11 mouse cellular contexts compared by ENCODE assay signal in the genomic region with DNA sequence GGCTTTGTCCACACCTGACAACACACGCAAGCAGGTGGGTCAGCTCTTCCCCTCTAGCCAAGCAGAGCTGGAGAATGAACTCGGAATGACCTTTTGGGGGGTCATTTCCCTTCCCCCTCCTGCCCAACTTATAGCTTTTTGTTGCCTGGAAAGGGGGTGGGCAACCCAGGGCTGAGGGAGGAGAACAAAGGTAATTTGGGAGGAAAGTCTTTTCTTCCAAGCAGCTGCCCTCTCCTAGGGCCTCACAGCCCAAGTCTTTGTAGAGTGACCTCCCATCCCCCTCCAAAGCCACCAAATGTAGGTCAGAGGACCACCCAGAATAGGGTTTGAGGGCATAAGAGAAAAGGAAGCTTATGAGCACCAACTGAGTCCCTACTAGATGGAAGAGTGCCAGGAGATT. TPM values are rescaled to one million over a fixed set of nuclear protein-coding genes. Genes with fewer than 3 reads are reported as not detected.
A peak's percentile ranks its signal among the peaks of the same experiment; 100 is the strongest.
DNase-seq lines count a peak whose midpoint lies in the region; ATAC-seq and TF ChIP-seq lines count a peak whose summit lies in the region.
"Had no signal": no experiment of that assay in that cellular context is flagged by ENCODE, and none has a peak within 500 bp of the region (broad histone marks: within the 10 kb centered on the region; RNA-seq: fewer than 3 reads in every experiment).

No protein-coding gene starts in this region.

- H3K9me3 ChIP-seq in forebrain, embryonic 12.5 days: no peaks in the 10 kb centered on the region
- H3K9me3 ChIP-seq in forebrain, postnatal 0 days (ENCODE audit: low read length): no peaks in the 10 kb centered on the region
- H3K9me3 ChIP-seq in lung, embryonic 16.5 days (ENCODE audit: control insufficient read depth, low read length): no peaks in the 10 kb centered on the region
- no peaks in the 10 kb centered on the region for H3K9me3 ChIP-seq in embryonic facial prominence, embryonic 13.5 days

- H3K36me3 ChIP-seq in forebrain, embryonic 12.5 days (replicated peaks): no peaks in the 10 kb centered on the region
- H3K36me3 ChIP-seq in forebrain, postnatal 0 days (ENCODE audit: insufficient read depth): no peaks in the 10 kb centered on the region
- no peaks in the 10 kb centered on the region for H3K36me3 ChIP-seq in lung, embryonic 16.5 days (ENCODE audit: control insufficient read depth, insufficient read depth, low read length)
- no peaks in the 10 kb centered on the region for H3K36me3 ChIP-seq in embryonic facial prominence, embryonic 13.5 days

- DNase-seq in forebrain, postnatal 0 days: no peak
- DNase-seq in lung, postnatal 10 days: no peak
- peak; percentile 90 for DNase-seq in retina, postnatal 1 day
- no peak for DNase-seq in testis, postnatal 14 days (ENCODE audit: low spot score)
- DNase-seq in urinary bladder, adult 18-20 months (ENCODE audit: low spot score in 2 of 2): no peak
- DNase-seq: gastrocnemius, postnatal 10 days; thymus, postnatal 36 days had no signal

- no peak overlapping the region for H3K27ac ChIP-seq in forebrain, embryonic 12.5 days
- no peak overlapping the region for H3K27ac ChIP-seq in forebrain, postnatal 0 days (ENCODE audit: low read depth, low read length)
- peak overlapping the region; percentile 88 for H3K27ac ChIP-seq in lung, embryonic 16.5 days (ENCODE audit: low read length)
- peak overlapping the region; percentile 80 for H3K27ac ChIP-seq in embryonic facial prominence, embryonic 13.5 days

- WGBS in forebrain, embryonic 12.5 days: 16% methylated on average over 2 of the region's 2 CpGs
- 40% methylated on average over 2 of the region's 2 CpGs for WGBS in forebrain, postnatal 0 days
- 38% methylated on average over 2 of the region's 2 CpGs for WGBS in lung, embryonic 16.5 days
- 35% methylated on average over 2 of the region's 2 CpGs for WGBS in embryonic facial prominence, embryonic 13.5 days

- no peak overlapping the region for H3K4me3 ChIP-seq in forebrain, embryonic 12.5 days (replicated peaks)
- H3K4me3 ChIP-seq in forebrain, postnatal 0 days (ENCODE audit: low read depth, low read length): no peak overlapping the region
- no peak overlapping the region for H3K4me3 ChIP-seq in lung, embryonic 16.5 days (ENCODE audit: low read length)
- no peak overlapping the region for H3K4me3 ChIP-seq in embryonic facial prominence, embryonic 13.5 days
- H3K4me3 ChIP-seq: myocyte had no signal

- ATAC-seq in forebrain, embryonic 12.5 days (ENCODE audit: low FRiP score): no peak
- no peak for ATAC-seq in forebrain, postnatal 0 days
- ATAC-seq in lung, embryonic 16.5 days (ENCODE audit: low read depth): no peak
- ATAC-seq in embryonic facial prominence, embryonic 13.5 days (ENCODE audit: insufficient number of reproducible peaks, insufficient read depth, low FRiP score, low TSS enrichment, low read depth): no peak

- H3K4me2 ChIP-seq in forebrain, embryonic 12.5 days: 0 out of 2 replicates have a peak overlapping the region, but pooled peaks have one; percentile 49
- H3K4me2 ChIP-seq in forebrain, postnatal 0 days (ENCODE audit: low read depth): no peak overlapping the region
- no peak overlapping the region for H3K4me2 ChIP-seq in lung, embryonic 16.5 days (ENCODE audit: low read depth, low read length)
- H3K4me2 ChIP-seq in embryonic facial prominence, embryonic 13.5 days: peak overlapping the region; percentile 58

- H3K27me3 ChIP-seq in forebrain, embryonic 12.5 days: peaks cover 19% of the 10 kb centered on the region
- peaks cover 9% of the 10 kb centered on the region; the same call in 1 of the 2 replicates for H3K27me3 ChIP-seq in forebrain, postnatal 0 days (ENCODE audit: insufficient read depth, low read length)
- no peaks in the 10 kb centered on the region; the same call in 1 of the 2 replicates for H3K27me3 ChIP-seq in lung, embryonic 16.5 days (ENCODE audit: control insufficient read depth, insufficient read depth, low read depth, low read length)
- H3K27me3 ChIP-seq in embryonic facial prominence, embryonic 13.5 days: peaks cover 33% of the 10 kb centered on the region

- TF ChIP-seq CTCF in forebrain, postnatal 0 days (IDR thresholded peaks at IDR 0.05; ENCODE audit: low read depth): no peak

- peaks cover 41% of the 10 kb centered on the region for H3K4me1 ChIP-seq in forebrain, embryonic 12.5 days
- H3K4me1 ChIP-seq in forebrain, postnatal 0 days (ENCODE audit: insufficient read depth): no peaks in the 10 kb centered on the region
- H3K4me1 ChIP-seq in lung, embryonic 16.5 days (replicated peaks; ENCODE audit: control insufficient read depth, insufficient read depth, low read length): peaks cover 23% of the 10 kb centered on the region
- H3K4me1 ChIP-seq in embryonic facial prominence, embryonic 13.5 days: peaks cover 45% of the 10 kb centered on the region

- H3K9ac ChIP-seq in forebrain, embryonic 12.5 days: no peak overlapping the region
- no peak overlapping the region for H3K9ac ChIP-seq in forebrain, postnatal 0 days
- no peak overlapping the region for H3K9ac ChIP-seq in lung, embryonic 16.5 days (ENCODE audit: low read length)
- H3K9ac ChIP-seq in embryonic facial prominence, embryonic 13.5 days: no peak overlapping the region

RNA-seq across cellular contexts. Expression of a gene that starts 34.9 kb away (rescaled TPM):
- 110 and 113 TPM in 2 replicates for polyA plus RNA-seq in forebrain, embryonic 12.5 days (2016; fragmentation: Nextera tagmentation; extraction: Ambion mirVana)
- total RNA-seq in forebrain, postnatal 0 days (2014; rRNA removed): 53.6 and 64.8 TPM in 2 replicates
- polyA plus RNA-seq in forebrain, postnatal 0 days (2015; fragmentation: Nextera tagmentation; extraction: Ambion mirVana): 41.4 and 43.1 TPM in 2 replicates
- 89.7 and 95.7 TPM in 2 replicates for polyA plus RNA-seq in lung, embryonic 16.5 days (2015; fragmentation: Nextera tagmentation; extraction: Ambion mirVana)
- polyA plus RNA-seq in embryonic facial prominence, embryonic 13.5 days (2015; fragmentation: Nextera tagmentation; extraction: Ambion mirVana): 116 and 123 TPM in 2 replicates

Comparison
In these comparisons a context has a peak if more than half of its experiments do, and no peak if none do; other contexts are left out.
1. H3K4me2 ChIP-seq: peak in forebrain, embryonic 12.5 days (single experiment) and embryonic facial prominence, embryonic 13.5 days (single experiment); none in forebrain, postnatal 0 days (single experiment) and lung, embryonic 16.5 days (single experiment).
2. H3K27ac ChIP-seq: peak in lung, embryonic 16.5 days (single experiment) and embryonic facial prominence, embryonic 13.5 days (single experiment); none in forebrain, embryonic 12.5 days (single experiment) and forebrain, postnatal 0 days (single experiment).